Mouse (Mus musculus): ENCODE measurements around the gene Sarnp. TPM values are rescaled to one million over a fixed set of nuclear protein-coding genes. Genes with fewer than 3 reads are reported as not detected.

The Sarnp gene
- total and polyA plus RNA-seq, 2 experiments from 2014 or later, result 19.4 to 135 TPM

GRCm38 (mm10) chr10:128840612-128841011, 23.5 kb downstream of the Sarnp start:
- Histone ChIP-seq H3K27ac (ENCODE audit: low read depth) (no peak overlapping the region), H3K4me2 (ENCODE audit: low read depth, low read length) (no peak overlapping the region), H3K4me1 (ENCODE audit: control insufficient read depth, insufficient read depth) (no peaks in the 10 kb centered on the region), H3K9ac (replicated peaks; ENCODE audit: low read depth, low read length) (no peak overlapping the region), H3K4me3 (ENCODE audit: low read depth, low read length) (no peak overlapping the region), H3K27me3 (ENCODE audit: control insufficient read depth, insufficient read depth, low read length) (no peaks in the 10 kb centered on the region), H3K9me3 (replicated peaks; ENCODE audit: control insufficient read depth, low read length) (no peaks in the 10 kb centered on the region), H3K36me3 (replicated peaks; ENCODE audit: control insufficient read depth, insufficient read depth, low read length) (peaks cover 42% of the 10 kb centered on the region)
- ATAC-seq (ENCODE audit: insufficient read depth, low read depth), result no peak
- TF ChIP-seq EP300 (IDR thresholded peaks at IDR 0.05; ENCODE audit: low read depth) (no peak), CTCF (IDR thresholded peaks at IDR 0.05; ENCODE audit: low read depth) (no peak)
- no peak for DNase-seq (ENCODE audit: low spot score)

- Histone ChIP-seq H3K9ac (replicated peaks; ENCODE audit: low read depth, low read length) (no peak overlapping the region), H3K4me2 (ENCODE audit: low read depth, low read length) (no peak overlapping the region), H3K4me1 (ENCODE audit: control insufficient read depth, insufficient read depth) (no peaks in the 10 kb centered on the region), H3K9me3 (replicated peaks; ENCODE audit: control insufficient read depth, low read length) (no peaks in the 10 kb centered on the region), H3K27ac (ENCODE audit: low read depth) (no peak overlapping the region), H3K27me3 (ENCODE audit: control insufficient read depth, insufficient read depth, low read length) (no peaks in the 10 kb centered on the region), H3K36me3 (replicated peaks; ENCODE audit: control insufficient read depth, insufficient read depth, low read length) (peaks cover 40% of the 10 kb centered on the region), H3K4me3 (ENCODE audit: low read depth, low read length) (no peak overlapping the region)
- no peak for TF ChIP-seq CTCF (IDR thresholded peaks at IDR 0.05; ENCODE audit: low read depth)
- no peak for TF ChIP-seq EP300 (IDR thresholded peaks at IDR 0.05; ENCODE audit: low read depth)
- no peak for DNase-seq (ENCODE audit: low spot score)
- WGBS, result 93% methylated on average over 5 of the region's 5 CpGs
- no peak for ATAC-seq (ENCODE audit: insufficient read depth, low read depth)
Measured at GRCm38 (mm10) chr10:128843260-128843659, 26.1 kb downstream of the Sarnp start.

- H3K4me3 ChIP-seq (ENCODE audit: low read depth, low read length), result no peak overlapping the region
- WGBS, result 71% methylated on average over 2 of the region's 2 CpGs
- H3K9me3 ChIP-seq (replicated peaks; ENCODE audit: control insufficient read depth, low read length), result no peaks in the 10 kb centered on the region
- no peak overlapping the region for H3K9ac ChIP-seq (replicated peaks; ENCODE audit: low read depth, low read length)
- DNase-seq (ENCODE audit: low spot score) (peak; percentile 37), ATAC-seq (ENCODE audit: insufficient read depth, low read depth) (no peak; the same call in 1 of the 2 replicates)
- H3K27me3 ChIP-seq (ENCODE audit: control insufficient read depth, insufficient read depth, low read length), result no peaks in the 10 kb centered on the region
- 0 out of 2 replicates have a peak overlapping the region, but pooled peaks have one; percentile 9 for H3K4me2 ChIP-seq (ENCODE audit: low read depth, low read length)
- TF ChIP-seq CTCF (IDR thresholded peaks at IDR 0.05; ENCODE audit: low read depth), result peak; percentile 67
- no peak for TF ChIP-seq EP300 (IDR thresholded peaks at IDR 0.05; ENCODE audit: low read depth)
- peaks cover 53% of the 10 kb centered on the region for H3K36me3 ChIP-seq (replicated peaks; ENCODE audit: control insufficient read depth, insufficient read depth, low read length)
- no peak overlapping the region for H3K27ac ChIP-seq (ENCODE audit: low read depth)
- no peaks in the 10 kb centered on the region for H3K4me1 ChIP-seq (ENCODE audit: control insufficient read depth, insufficient read depth)
Measured at GRCm38 (mm10) chr10:128845516-128845915, 28.4 kb downstream of the Sarnp start.

DNA sequence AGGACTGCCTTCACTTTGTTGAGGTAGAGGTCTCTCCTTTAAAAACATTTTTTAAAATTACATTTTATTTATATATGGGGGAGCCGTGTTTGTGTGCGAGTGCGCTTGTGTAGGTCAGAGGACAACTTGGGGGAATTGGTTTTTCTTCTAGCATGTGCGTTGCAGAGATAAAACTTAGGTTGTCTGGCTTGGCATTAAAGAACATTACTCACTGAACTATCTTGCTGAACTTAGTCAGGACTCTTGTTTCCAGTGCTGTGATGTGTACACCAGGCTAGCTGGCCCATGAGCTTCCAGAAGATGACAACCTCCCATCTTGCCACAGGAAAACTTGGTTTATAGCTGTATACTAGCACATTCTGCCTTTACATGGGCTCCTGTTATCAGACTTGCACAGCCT, 29.5 kb downstream of the Sarnp start:
- Histone ChIP-seq H3K4me1 (ENCODE audit: control insufficient read depth, insufficient read depth) (no peaks in the 10 kb centered on the region), H3K27me3 (ENCODE audit: control insufficient read depth, insufficient read depth, low read length) (no peaks in the 10 kb centered on the region), H3K9ac (replicated peaks; ENCODE audit: low read depth, low read length) (no peak overlapping the region), H3K9me3 (replicated peaks; ENCODE audit: control insufficient read depth, low read length) (no peaks in the 10 kb centered on the region), H3K4me3 (ENCODE audit: low read depth, low read length) (no peak overlapping the region), H3K4me2 (ENCODE audit: low read depth, low read length) (no peak overlapping the region), H3K27ac (ENCODE audit: low read depth) (no peak overlapping the region), H3K36me3 (replicated peaks; ENCODE audit: control insufficient read depth, insufficient read depth, low read length) (peaks cover 58% of the 10 kb centered on the region)
- TF ChIP-seq CTCF (IDR thresholded peaks at IDR 0.05; ENCODE audit: low read depth), result no peak
- TF ChIP-seq EP300 (IDR thresholded peaks at IDR 0.05; ENCODE audit: low read depth), result no peak
- ATAC-seq (ENCODE audit: insufficient read depth, low read depth), result no peak
- WGBS, result 95% methylated on average over 4 of the region's 4 CpGs
- DNase-seq (ENCODE audit: low spot score), result no peak

- Histone ChIP-seq H3K4me3 (ENCODE audit: low read depth, low read length) (no peak overlapping the region), H3K4me2 (ENCODE audit: low read depth, low read length) (no peak overlapping the region), H3K9ac (replicated peaks; ENCODE audit: low read depth, low read length) (no peak overlapping the region), H3K4me1 (ENCODE audit: control insufficient read depth, insufficient read depth) (no peaks in the 10 kb centered on the region), H3K27ac (ENCODE audit: low read depth) (no peak overlapping the region), H3K27me3 (ENCODE audit: control insufficient read depth, insufficient read depth, low read length) (no peaks in the 10 kb centered on the region), H3K9me3 (replicated peaks; ENCODE audit: control insufficient read depth, low read length) (no peaks in the 10 kb centered on the region), H3K36me3 (replicated peaks; ENCODE audit: control insufficient read depth, insufficient read depth, low read length) (peaks cover 52% of the 10 kb centered on the region)
- DNase-seq (ENCODE audit: low spot score), result no peak
- WGBS, result 69% methylated on average over 2 of the region's 2 CpGs
- TF ChIP-seq EP300 (IDR thresholded peaks at IDR 0.05; ENCODE audit: low read depth), result no peak
- TF ChIP-seq CTCF (IDR thresholded peaks at IDR 0.05; ENCODE audit: low read depth), result no peak
- no peak for ATAC-seq (ENCODE audit: insufficient read depth, low read depth)
Measured at GRCm38 (mm10) chr10:128848426-128848825, 31.3 kb downstream of the Sarnp start.

DNA sequence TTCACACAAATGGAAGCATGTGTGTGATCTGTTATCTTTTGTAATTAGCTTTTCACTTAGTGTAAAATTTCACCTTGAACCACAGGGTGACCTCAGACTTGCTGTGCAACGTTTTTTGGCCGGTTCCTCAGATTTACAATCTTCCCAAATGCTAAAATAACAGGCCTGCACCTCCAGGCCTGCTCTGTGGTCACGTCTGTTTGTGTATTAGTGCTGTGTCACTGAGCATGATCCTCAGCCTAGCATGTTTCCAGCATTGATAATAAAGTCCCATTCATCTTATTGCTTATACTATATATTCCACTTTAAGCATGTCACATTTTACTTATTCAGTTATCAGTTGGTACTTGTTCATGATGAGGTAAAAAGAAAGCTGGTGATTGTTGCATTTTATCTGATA, 33.2 kb downstream of the Sarnp start:
- H3K36me3 ChIP-seq (replicated peaks; ENCODE audit: control insufficient read depth, insufficient read depth, low read length), result peaks cover 48% of the 10 kb centered on the region
- TF ChIP-seq EP300 (IDR thresholded peaks at IDR 0.05; ENCODE audit: low read depth) (no peak), CTCF (IDR thresholded peaks at IDR 0.05; ENCODE audit: low read depth) (no peak)
- ATAC-seq (ENCODE audit: insufficient read depth, low read depth), result no peak
- H3K4me3 ChIP-seq (ENCODE audit: low read depth, low read length), result no peak overlapping the region
- no peak for DNase-seq (ENCODE audit: low spot score)
- no peaks in the 10 kb centered on the region for H3K4me1 ChIP-seq (ENCODE audit: control insufficient read depth, insufficient read depth)
- no peaks in the 10 kb centered on the region for H3K27me3 ChIP-seq (ENCODE audit: control insufficient read depth, insufficient read depth, low read length)
- no peak overlapping the region for H3K4me2 ChIP-seq (ENCODE audit: low read depth, low read length)
- WGBS, result 71% methylated on average over 3 of the region's 3 CpGs
- H3K9ac ChIP-seq (replicated peaks; ENCODE audit: low read depth, low read length), result no peak overlapping the region
- H3K27ac ChIP-seq (ENCODE audit: low read depth), result no peak overlapping the region
- no peaks in the 10 kb centered on the region for H3K9me3 ChIP-seq (replicated peaks; ENCODE audit: control insufficient read depth, low read length)

Data from heart, postnatal 0 days (tissue).